Mouse (Mus musculus) gastrocnemius, postnatal 14 days (tissue): ENCODE measurements around the gene Mafb. TPM values are rescaled to one million over a fixed set of nuclear protein-coding genes. Genes with fewer than 3 reads are reported as not detected.

ENCODE experiments used
- DNase-seq: peaks from one replicate; pipeline ENCODE4 v3.0.0; 2021; ENCODE audit warnings: mixed read lengths
- intact Hi-C: fragments of 180-260 bp; cut with DNase I; formaldehyde crosslinking; loops from one replicate; pipeline ENCODE4 v1.15.1; 2025; ENCODE audit warnings: low total_unique reads
- total RNA-seq, 2 experiments: library from RNA; stranded (reverse); gene quantifications; 2 replicates each; pipeline ENCODE4 v1.2.3; 2021

Mafb gene
- total RNA-seq, 2 experiments from 2014 or later: 13.3 to 28.3 TPM

- intact Hi-C loops: loop anchor here (5.0 kb wide), 1 partner anchor 1313 kb away; no protein-coding TSS in a partner anchor
- DNase-seq: peak; percentile 46
Measured at GRCm38 (mm10) chr2:160365107-160365911, 1.6 kb downstream of the Mafb start.

DNA sequence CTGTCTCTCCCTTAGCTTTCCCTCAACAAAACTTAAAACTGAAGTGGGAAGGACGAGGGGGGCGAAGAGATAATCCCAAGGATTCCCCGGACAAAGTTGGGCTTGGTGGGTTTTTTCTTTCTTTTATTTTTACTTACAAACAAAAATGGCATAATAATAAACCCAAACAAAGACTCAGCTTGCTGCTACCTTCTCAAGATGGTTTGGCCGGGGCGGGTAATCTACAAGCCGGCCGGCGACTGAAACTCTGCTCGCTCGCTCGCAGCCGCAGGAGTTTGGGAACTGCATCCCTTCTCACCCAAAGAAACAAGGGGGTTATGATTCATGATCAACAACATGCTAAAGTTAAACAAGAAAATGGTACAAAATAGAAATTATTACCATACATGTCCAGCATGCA is 2.2 kb downstream of the Mafb start:
- no peak for DNase-seq
- intact Hi-C loops: loop anchor here (5.0 kb wide), 1 partner anchor 1312 kb away; no protein-coding TSS in a partner anchor

GRCm38 (mm10) chr2:160364128-160364650 is 2.7 kb downstream of the Mafb start:
- intact Hi-C loops: no loop called here
- no peak for DNase-seq

GRCm38 (mm10) chr2:160363201-160363600 is 3.7 kb downstream of the Mafb start:
- no peak for DNase-seq
- intact Hi-C loops: no loop called here

DNA sequence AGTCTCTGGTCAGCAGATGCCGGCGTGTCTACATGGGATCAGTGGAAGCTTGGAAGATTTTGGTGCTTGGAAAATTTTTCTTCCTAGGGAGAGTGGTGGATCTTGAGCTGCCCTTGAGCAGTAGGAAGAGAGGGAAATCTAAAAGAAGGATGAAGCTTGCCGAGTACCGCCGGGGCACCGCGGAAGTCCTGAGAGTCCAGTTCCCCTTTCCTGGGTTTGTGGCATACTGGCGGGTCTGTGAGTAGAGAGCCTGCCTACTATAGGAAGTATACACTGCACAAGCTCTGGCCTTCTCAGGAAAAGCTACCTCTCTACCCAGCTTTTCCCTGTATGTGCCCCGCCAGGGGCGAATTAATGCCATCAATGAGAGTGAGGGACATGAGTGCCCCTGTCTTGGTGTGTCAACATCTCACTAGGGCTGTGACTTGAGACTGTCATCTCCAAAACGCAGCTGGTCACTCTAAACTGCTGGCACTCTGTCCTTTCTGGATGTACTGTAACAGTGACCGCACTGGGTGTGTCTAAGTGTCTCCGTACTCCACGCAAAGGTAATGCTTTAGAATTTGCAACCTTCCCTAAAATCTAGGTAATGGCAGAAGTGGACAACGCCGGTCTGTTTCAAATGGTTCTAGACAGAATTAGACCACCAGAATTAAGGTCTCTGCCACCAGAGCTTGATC is 5.3 kb downstream of the Mafb start:
- no peak for DNase-seq
- intact Hi-C loops: no loop called here

GRCm38 (mm10) chr2:160360234-160360874 is 6.5 kb downstream of the Mafb start:
- intact Hi-C loops: no loop called here
- DNase-seq: no peak

GRCm38 (mm10) chr2:160358896-160359295 is 8.0 kb downstream of the Mafb start:
- intact Hi-C loops: no loop called here
- no peak for DNase-seq

DNA sequence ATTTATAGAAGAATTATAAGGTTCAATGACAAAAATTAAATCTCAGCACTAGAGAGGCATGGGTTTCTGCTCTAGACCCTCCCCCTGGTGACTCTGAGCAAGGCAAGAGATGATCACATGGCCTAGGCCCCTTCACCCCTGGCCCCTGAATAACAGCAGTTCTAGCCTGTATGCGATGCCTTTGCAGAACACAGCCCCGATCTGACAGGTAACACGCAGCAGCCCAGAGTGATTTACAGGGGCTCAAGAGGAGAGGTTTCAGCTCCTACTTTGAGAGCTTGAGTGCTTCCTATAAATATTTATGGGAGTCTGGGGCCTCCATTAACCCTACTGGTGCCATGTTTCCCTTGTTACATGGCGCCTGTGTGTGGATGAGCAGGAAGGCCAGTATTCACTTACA is 9.4 kb downstream of the Mafb start:
- intact Hi-C loops: no loop called here
- no peak for DNase-seq

DNA sequence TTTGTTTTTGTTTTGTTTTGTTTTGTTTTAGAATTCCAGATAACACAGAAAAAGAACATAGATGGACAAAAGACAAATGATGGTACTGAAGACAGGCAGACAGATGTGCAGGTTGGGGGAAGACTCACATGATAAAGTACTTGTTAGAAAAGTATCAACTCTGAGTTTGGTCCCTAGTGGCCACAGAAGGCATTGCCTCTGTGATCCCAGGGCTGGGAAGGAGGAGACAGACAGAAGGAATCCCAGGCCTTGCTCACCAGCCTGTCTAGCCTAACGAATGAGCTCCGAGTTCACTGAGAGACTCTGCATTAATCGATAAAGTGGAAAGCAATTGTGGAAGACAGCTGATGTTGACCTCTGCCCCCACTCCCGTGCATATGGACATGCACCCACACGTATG is 10.7 kb downstream of the Mafb start:
- DNase-seq: no peak
- intact Hi-C loops: no loop called here

DNA sequence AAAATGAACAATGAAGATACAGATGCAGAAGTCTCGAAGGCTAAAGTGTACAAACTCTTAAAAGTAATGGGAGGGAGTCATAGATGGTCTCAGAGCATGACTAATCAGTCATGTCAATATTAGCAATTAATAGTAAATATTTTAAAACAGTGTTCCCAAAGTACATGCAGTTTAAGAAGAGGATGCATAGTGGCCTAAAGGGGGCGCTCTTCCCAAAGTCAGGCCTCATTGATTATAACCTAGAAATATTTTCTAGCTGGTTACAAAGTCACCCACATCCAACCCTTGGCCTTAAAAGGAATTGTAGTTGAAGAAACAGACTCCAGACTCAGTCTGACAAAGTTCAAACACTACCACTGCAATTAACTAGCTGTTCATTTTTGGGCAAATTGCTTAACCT is 12.5 kb downstream of the Mafb start:
- intact Hi-C loops: no loop called here
- no peak for DNase-seq

DNA sequence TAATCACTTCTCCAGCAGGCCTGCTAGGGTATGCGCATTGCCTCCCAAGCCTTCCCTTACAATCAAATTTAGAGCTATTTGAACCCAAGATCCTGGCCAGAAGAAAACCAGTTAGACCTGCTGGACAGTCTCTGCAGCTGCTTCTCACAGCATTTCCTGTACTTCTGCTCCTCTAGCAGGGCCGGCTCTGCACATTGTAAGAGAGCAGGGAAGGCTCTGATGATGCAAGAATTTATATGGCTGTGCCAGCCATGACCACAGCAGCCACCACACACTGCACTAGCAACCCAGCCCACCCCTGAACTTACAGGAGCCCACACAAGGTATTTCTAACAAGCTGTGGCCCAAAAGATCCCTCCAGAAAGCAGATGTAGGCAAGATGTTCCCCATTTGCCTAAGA is 13.3 kb downstream of the Mafb start:
- intact Hi-C loops: no loop called here
- no peak for DNase-seq

DNA sequence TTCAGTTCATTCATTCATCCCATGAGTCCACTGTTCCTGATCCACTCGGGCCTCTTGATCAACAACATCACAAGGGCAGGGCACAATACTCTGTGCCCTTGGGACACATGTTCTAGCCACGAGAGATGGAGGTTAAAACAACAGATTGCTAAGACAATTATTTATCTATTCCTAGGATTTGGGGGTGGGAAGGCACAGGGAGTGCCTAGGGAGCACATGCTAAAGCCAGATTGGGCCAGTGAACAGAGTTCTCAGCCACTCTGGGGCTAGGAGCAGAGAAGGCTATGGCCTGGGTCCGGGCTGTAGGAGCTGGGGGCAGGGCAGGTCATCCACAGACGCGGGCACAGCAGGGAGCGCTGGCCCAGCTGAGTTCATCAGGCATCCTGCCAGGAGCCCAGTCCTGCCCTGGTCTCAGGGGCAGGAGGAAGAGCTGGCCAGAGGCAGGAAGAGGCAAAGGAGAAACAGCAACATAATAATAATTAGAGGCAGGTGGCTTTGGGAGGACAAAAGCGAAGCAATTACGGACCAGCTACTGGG is 15.8 kb downstream of the Mafb start:
- DNase-seq: peak; percentile 39
- intact Hi-C loops: no loop called here

DNA sequence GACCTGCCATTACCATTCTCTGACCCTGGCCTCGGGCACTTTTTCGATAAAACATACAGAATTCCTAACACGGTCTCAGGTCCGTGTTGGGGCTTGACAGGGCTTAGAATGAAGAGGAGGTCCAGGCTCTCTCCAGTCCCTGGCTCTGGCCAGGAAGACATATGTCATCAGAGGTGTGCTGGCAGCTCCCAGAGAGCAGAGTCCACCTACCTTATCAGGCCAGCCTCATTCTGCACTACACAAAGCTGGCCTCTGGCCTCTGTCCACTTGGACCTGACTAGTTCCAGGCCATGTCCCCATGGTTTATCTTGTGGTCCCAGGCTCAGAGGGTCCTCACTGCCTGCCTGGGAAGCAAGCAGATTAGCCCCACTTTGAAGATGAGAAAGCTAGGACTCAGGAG is 17.3 kb downstream of the Mafb start:
- intact Hi-C loops: no loop called here
- no peak for DNase-seq

DNA sequence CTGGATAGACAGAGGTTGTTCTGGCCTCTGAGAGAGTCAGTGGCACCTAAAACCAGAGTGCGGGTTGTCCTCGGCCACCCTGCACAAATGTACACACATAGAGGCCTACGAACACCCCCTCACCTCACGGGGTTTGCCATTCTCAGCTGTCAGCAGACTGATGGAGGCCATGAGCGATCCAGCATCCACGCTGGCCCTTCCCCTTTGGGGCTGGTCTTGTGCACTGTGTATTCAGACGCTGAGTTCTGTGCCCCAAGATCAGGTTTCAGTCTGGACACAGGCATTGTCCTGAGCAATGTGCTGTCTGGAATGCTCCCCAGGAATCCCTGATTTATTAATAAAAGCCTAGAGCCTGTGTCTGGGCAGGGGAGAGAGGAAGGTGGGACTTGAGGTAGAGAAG is 18.1 kb downstream of the Mafb start:
- no peak for DNase-seq
- intact Hi-C loops: no loop called here

DNA sequence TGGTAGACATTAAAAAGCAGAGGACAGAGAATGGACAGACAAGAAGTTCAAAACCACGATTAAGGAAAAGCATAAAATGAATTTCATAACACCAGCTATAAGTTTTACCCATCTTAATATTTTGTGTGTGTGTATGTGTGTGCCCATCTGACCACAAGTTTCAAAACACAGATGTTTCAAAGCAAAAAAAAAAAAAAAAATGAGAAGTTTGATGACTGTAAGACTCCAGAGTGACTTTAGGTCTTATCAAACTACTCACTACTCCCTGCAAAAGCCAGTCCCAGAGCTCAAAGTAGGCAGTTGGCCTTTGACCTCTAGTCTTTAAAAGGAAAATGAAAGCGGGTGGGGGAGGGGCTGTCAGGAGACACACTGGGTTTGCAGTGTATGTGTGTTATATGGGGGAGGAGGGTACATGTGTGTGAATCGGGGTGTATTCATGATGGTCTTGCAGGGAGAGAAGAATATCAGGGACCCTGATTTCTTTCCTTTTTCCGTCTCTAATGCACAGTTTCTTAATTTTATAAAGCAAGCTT is 18.7 kb downstream of the Mafb start:
- intact Hi-C loops: no loop called here
- no peak for DNase-seq

GRCm38 (mm10) chr2:160345644-160346043 is 21.2 kb downstream of the Mafb start:
- no peak for DNase-seq
- intact Hi-C loops: no loop called here

GRCm38 (mm10) chr2:160340121-160340520 is 26.7 kb downstream of the Mafb start:
- DNase-seq: no peak
- intact Hi-C loops: no loop called here

DNA sequence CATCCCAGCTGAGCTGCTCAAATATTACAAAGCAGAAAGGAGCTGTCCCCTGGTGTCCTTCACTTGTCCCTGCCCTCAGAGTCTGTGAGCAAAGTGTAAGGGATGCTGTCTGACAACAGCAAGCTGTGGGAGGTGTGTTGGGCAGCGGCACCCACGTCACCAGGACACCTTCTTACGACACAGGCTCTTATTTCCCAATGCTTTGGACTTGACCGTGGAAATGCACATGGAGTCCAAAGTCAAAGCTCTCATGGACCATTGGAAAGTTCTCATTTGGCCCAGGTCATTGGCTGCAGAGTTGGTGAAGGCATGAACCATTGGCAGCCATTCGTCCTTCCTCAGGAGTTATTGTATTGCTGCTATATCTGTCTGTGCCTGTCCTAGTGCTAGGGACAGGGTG is 27.3 kb downstream of the Mafb start:
- DNase-seq: no peak
- intact Hi-C loops: no loop called here

DNA sequence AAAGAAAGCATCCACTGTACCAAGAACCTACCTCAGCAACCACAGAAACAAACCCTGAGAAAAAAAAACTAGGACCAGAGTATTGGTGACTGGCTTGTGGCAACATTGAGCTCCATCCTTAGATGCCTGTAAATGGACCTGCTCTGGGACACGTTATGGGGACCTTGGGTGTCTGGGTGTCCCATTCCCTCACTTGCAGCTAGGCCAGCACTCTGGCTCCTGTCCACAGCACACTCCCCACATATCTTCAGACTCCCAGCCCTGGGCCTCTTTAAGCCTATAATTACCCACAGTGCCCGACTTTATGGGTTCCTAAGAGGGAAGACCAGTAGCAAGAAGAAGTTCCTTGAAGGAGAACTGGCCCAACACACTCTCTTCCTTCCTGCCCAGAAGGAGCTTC is 30.8 kb downstream of the Mafb start:
- intact Hi-C loops: no loop called here
- DNase-seq: no peak

DNA sequence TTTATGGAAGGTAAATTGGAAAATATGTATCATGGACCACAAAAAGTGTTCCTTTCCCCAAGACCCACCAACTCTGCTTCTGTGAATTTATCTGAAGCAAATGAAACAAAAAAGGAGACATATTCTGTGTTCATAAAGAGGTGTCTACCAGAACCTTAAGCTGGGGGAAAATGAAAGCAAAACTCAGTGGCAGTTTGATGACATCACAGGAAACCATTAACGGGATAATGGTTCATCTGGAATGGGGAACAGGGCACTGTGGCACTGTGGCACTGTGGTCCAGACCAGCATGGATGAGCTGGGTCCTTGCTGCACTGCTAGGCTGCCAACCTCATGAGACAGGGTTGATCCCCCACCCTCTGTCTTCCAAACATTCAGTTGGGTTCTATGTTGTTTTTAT is 31.8 kb downstream of the Mafb start:
- no peak for DNase-seq
- intact Hi-C loops: no loop called here
